Mouse (Mus musculus) layer of hippocampus, adult 11-12 months (tissue): ENCODE measurements around the gene Shc3.
A peak's percentile ranks its signal among the peaks of the same experiment; 100 is the strongest.

Experiments
- DNase-seq: peaks from one replicate; pipeline ENCODE4 v3.0.0; 2022; ENCODE audit warnings: low spot score

The Shc3 gene

DNA sequence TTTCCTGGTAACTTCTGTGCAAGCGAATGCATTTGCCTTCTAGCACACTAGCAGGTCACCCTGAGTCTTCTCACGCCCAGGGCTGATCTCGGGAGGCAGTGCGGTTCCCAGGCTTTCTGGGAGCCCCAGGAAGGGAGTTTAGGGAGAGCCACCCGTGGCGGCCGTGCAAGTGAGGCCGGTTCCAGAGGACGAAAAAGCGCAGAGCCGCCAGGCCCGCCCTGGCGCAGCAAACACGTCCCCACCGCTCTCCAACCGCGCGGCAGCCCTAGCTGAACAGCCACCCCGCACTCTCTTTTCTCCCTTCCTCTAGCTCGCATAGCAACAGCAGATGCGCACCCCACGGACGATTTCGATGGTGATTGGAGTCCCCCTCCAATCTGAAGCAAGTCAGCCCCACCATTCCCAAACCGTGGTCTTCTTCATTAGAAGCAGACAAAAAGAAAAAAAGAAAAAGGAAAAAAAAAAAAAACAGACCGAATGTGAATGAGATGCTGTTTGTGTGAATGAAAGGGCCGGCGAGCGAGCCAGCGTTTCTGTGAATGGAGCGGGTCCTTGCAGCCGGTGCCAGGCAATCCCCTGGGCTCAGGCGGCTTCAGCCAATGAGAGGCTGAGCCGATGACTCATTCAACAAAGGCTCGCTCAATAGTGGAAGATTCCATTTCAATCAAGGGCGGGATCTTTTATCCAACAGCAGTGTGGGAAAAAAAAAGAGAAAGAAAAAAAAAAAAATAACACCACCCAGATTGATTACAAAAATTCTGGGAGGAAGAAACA is at the start of gene Shc3:
TSS of gene Shc3 (minus strand) at position 509 of the 774 bp plus-strand sequence.
- DNase-seq, result peak; percentile 81

DNA sequence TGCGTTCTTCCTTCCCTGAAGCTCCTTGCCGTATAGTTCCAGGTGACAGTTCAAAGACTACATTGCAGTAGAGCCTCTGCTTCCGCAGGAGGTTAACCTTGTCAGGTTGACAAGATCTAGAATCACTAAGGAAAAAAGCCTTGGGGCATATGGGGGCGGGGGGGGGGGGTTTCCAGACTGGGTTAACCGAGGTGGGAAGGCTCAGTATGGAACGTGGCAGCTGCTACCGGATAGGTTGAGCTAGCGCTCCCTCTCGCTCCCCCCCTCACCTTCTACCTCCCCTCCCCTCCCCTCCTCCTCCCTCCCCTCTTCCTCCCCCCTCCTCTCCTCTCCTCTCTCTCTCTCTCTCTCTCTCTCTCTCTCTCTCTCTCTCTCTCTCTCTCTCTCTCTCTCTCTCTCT is 49.4 kb upstream of the Shc3 start:
- no peak for DNase-seq

GRCm38 (mm10) chr13:51617861-51618260 is 48.6 kb upstream of the Shc3 start:
- peak; percentile 78 for DNase-seq

DNA sequence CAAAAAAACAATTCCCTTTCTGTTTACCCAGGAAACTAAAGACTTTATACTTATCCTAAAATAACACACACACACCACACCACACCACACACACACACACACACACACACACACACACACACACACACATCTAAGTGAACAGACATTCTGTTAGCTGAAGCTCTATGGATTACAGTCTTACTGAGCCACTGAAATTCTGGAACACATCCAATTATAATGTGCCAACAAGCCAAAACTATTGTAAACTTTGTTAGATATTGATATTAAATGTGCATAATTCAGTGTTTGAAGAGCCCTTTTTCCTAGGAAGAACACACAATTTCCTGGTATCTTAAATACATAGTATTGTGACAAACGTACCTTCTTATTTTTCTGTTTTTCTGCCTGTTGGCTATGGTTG is 48.1 kb upstream of the Shc3 start:
- DNase-seq, result no peak

GRCm38 (mm10) chr13:51616417-51617044 is 47.3 kb upstream of the Shc3 start:
- DNase-seq, result peak; percentile 77

DNA sequence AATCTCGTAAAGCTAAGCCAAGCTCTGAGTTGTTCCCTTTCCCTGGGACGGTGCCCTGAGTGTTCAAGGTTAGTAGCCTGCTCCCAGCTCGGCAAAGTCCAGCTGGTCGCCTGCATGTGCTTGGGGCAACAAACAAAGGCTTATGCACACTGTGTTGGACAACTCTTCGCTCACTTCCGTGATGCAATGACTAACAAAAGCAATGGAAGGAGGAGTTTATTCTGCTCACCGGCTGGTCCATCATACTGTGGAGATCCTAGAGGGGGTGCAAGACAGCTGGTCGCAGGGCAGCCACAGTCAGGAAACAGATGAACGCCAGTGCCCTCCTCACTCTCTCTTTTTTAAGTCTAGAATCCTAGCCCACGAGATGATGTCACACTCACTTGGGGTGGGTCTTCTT is 46.6 kb upstream of the Shc3 start:
- no peak for DNase-seq

GRCm38 (mm10) chr13:51611500-51611899 is 42.3 kb upstream of the Shc3 start:
- no peak for DNase-seq

- DNase-seq, result no peak
These were observed 41.8 kb upstream of the Shc3 start for GRCm38 (mm10) chr13:51611060-51611459.

DNA sequence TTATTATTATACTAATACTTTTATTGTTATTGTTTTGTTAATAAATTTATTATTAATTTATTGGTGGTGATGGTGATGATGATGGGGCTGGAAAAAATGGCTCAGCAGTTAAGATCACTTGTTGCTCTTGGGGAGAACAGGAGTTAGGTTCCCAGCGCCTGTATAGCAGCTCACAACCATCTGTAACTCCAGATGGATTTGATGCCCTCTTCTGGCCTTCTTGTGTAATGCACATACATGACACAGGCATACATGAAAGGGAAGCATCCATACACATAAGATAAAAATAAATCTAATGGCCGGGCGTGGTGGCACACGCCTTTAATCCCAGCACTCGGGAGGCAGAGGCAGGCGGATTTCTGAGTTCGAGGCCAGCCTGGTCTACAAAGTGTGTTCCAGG is 40.0 kb upstream of the Shc3 start:
- no peak for DNase-seq

DNA sequence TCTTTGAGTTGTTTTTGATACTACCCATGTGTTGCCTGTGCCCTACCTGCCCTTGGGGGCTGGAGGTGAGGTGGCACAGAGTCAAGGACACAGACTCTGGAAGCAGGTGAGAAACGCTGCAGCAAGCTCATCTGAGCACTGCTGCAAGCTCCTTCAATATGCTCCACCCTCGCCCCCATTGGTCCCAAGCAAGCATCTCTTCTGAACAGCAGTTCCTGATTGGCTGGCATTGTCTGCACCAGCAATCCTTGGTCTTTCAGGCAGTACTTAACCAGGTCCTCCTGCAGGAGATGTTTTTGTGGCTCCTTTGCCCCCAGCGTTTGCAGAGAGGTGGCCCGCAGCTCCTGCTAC is 34.6 kb upstream of the Shc3 start:
- peak; percentile 64 for DNase-seq

GRCm38 (mm10) chr13:51603221-51603893 is 34.1 kb upstream of the Shc3 start:
- DNase-seq, result peak; percentile 63

DNA sequence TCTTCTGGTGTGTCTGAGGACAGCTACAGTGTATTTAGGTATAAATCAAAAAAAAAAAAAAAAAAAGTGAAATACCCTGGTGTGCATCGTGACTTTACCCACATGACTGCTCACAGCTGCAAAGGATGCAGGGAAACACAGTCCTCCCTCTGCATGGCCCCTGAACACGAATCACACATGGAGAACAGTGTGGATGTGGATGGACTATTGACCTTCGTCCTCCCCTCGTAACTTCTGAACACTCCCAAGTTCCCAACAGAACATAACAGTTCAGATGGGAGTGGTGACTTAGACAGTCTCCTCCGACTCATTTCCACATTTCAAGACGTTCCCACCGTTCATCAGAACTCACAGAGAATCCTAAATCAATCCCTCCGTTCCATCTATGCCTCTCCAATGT is 33.5 kb upstream of the Shc3 start:
- no peak for DNase-seq

DNA sequence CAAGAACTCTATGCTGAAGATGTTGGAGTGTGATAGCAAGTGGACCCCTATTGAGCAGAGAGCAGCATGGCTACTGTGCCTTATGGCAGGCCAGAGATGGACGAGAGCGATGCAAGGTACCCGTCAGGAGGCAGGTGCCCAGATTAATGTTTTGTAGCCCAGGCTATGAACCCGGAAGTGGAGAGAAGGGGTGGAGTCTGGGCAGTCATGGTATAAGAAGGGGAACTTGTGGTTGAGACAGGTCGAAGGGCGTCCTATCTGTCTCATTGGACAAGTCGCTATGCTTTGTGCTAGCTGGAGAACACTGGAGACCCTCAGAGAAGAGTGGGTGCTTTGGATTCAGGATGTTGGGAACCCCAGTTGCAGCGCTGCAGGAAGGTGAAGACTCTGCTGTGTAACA is 30.9 kb upstream of the Shc3 start:
- no peak for DNase-seq

DNA sequence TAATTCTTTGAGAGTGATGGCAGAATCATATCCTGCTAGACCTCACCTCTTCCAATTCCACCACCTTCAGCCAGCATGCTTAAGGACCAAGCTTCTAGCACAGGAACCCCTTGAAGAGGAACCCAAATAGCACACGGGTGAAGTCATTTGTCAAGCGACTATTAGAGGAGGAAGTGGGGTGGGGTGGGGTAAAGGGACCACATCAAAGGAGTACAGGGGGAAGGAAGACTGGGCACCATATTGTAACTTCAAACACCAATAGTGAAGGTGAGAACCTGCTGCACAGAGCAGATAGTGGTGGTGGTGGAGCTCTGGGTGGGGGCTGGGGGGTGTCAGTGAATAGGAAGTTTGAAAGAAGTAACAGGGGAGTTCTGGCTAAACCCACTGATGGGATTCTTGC is 28.8 kb upstream of the Shc3 start:
- no peak for DNase-seq

DNA sequence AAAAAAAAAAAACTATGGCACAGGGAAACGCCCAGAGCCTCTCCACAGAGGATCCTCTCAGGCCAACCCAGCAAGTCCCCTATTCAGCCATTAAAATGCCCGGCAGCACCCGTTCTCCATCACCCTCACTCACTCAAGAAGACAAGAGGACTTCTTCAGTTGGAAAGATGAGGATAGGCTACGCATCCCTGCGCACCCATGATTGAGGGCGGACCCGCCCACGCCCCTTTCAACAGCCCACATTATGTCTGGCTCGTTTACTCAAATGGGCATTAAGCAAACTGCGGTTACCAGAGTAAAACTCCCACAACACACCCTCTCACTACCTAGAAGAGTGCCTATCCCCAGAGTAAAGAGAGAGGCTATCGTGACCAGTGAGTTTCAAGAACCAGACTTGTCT is 26.2 kb upstream of the Shc3 start:
- no peak for DNase-seq

GRCm38 (mm10) chr13:51594656-51595311 is 25.6 kb upstream of the Shc3 start:
- DNase-seq, result peak; percentile 36

DNA sequence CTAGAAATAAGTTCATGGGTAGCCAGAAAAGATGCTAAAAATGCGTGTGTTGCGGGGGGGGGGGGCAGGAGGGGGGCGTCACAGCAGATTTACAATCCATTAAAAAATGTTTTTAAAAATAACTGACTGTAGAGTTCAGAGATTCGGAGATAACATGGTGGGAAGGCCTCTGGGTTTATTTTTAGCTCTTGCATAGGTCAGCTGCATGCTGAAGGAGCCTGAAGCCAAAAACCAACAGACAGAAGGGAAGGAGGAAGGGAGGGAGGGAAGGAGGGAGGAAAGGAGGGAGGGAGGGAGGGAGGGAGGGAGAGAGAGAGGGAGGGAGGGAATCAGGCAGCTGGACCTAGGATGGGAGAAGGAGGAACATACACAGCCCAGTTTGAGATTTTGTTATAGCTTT is 18.8 kb upstream of the Shc3 start:
- DNase-seq, result no peak

DNA sequence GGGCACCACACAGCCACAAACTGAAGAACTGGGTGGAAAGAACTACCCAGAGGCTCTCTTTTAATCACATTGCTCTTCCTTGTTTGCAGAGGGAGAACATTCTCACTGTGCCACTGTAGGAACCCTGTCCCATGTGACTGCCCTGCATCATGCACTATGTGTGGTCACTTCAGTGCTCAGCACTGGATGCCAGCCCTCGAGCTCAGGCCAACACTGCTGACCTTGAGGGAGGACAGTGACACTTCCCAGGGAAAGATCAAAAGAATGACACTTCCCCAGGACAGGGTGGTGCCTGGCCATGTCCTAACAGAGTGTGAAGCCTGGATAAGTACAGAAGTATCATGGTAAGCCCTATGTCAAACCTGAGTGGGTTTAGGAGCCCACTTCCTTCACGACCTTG is 13.0 kb upstream of the Shc3 start:
- no peak for DNase-seq

GRCm38 (mm10) chr13:51580263-51581044 is 11.2 kb upstream of the Shc3 start:
- peak; percentile 54 for DNase-seq

DNA sequence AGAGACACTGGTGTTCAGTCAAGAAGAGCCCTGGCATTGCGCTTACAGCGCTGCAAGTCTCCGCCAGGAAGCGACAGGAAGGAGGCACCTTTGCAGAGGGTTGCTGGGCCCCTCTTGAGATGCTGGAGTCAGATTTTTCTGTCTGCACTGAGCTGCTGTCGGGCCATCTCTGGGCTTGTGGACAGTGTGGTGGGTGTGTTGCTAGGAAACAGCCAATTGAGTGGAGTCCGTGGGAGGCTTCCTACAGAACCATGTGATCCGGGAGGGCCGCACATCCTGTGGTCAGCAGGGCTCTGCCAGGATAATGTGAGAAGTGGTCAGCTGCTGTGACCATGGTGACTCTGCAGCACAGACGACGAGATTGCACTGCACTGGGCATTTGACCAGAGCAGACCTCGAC is 4.6 kb upstream of the Shc3 start:
- peak; percentile 50 for DNase-seq

DNA sequence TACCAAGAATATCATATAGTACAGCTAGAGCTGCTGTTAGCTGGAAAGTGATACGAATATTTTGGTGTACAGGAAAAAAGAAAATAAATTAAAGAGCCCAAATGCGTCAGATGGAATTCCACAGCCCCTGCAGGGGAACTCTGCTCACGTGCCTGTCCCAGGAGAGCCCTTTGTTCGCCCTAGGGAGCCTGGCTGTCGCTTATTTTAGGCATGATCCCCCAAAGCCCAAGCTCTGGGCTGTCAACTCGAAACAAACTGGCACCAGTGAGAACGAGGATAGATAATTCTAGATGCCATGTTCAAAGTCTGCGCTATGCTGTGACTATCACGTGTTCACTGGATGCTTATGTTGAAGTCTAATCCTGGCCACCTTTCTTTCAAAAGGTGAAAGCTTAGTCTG is 892 bp upstream of the Shc3 start:
- no peak for DNase-seq

- DNase-seq, result no peak
These were observed 458 bp upstream of the Shc3 start for GRCm38 (mm10) chr13:51569685-51570068.
